Mouse (Mus musculus): ENCODE data around the gene Nacc1.

DNA sequence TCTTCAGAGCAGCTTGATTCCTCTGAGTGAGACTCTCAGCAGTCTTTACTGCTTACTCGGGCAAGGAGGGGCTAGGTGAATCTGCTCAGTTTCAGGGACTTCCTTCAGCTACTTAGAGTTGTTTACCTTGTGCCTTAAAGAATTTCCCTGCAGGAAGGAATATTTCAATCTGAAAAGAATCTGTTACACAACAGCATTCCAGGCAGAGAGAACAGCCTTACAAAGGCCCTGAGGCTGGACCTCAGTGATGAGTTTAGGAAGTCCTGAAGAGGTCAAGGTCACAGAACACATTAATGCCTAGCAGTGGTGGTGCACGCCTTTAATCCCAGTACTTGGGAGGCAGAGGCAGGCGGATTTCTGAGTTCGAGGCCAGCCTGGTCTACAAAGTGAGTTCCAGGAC lies 55.8 kb downstream of the Nacc1 start:
- TF ChIP-seq EP300 (IDR thresholded peaks at IDR 0.05; ENCODE audit: low read depth in 1 of 2, low read length in 2 of 2) (no peak), BHLHE40 (IDR thresholded peaks at IDR 0.05; ENCODE audit: borderline replicate concordance, low read depth, low read length) (no peak), UBTF (IDR thresholded peaks at IDR 0.05; ENCODE audit: borderline replicate concordance, insufficient read depth, low read depth, low read length) (no peak), CTCF (IDR thresholded peaks at IDR 0.05 in 2 of 3, conservative IDR thresholded peaks at IDR 0.05 in 1 of 3; ENCODE audit: control insufficient read depth in 1 of 3, insufficient read depth in 1 of 3, low read depth in 2 of 3, low read length in 3 of 3, poor library complexity in 1 of 3, severe bottlenecking in 1 of 3) (no peak), ETS1 (IDR thresholded peaks at IDR 0.05; ENCODE audit: low read depth, low read length) (no peak), MAX (IDR thresholded peaks at IDR 0.05; ENCODE audit: low read length) (no peak), HCFC1 (IDR thresholded peaks at IDR 0.05; ENCODE audit: low read depth, low read length) (no peak), ZC3H11A (IDR thresholded peaks at IDR 0.05; ENCODE audit: low read depth, low read length) (no peak)
